ENCODE assay signal across 17 mouse cellular contexts in the genomic region with DNA sequence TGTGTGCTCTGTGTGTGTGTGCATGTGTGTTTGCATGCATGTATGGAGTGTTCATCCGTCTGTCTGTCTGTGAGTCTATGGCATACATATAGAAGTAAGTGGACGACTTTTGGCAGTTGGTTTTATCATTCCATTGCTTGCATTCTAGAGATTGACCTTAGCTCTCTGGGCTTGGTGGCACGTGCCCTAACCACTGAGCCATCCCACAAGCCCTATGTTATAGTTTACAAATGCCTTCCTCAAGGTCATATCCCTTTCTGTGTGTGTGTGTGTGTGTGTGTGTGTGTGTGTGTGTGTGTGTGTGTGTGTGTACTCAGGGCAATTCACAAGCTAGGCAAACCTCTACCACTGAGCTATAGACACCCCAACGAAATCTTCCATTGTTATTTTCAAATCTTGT.
"Had no signal": no experiment of that assay in that cellular context is flagged by ENCODE, and none has a peak within 500 bp of the region (broad histone marks: within the 10 kb centered on the region; RNA-seq: fewer than 3 reads in every experiment).

No protein-coding gene starts in this region.

- H3K27me3 ChIP-seq: midbrain, embryonic 12.5 days; neural tube, embryonic 13.5 days; neural tube, embryonic 15.5 days; stomach, embryonic 15.5 days had no signal

- DNase-seq: lung, adult 18-20 months; lung, embryonic 14.5 days; lung, postnatal 4 days; midbrain, embryonic 14.5 days; right cerebral cortex, adult 18-20 months; right cerebral cortex, postnatal 14 days; thymus, adult 2 months; thymus, postnatal 25 days; thymus, postnatal 4 days had no signal

- H3K4me1 ChIP-seq: neural tube, embryonic 13.5 days; neural tube, embryonic 15.5 days; stomach, embryonic 15.5 days had no signal

- H3K4me2 ChIP-seq: lung, embryonic 14.5 days; midbrain, embryonic 12.5 days; neural tube, embryonic 13.5 days; neural tube, embryonic 15.5 days; stomach, embryonic 15.5 days had no signal

- H3K9me3 ChIP-seq: midbrain, embryonic 10.5 days; midbrain, embryonic 12.5 days; neural tube, embryonic 13.5 days; neural tube, embryonic 15.5 days; stomach, embryonic 15.5 days had no signal

- H3K36me3 ChIP-seq: midbrain, embryonic 10.5 days; midbrain, embryonic 12.5 days; neural tube, embryonic 13.5 days; neural tube, embryonic 15.5 days; stomach, embryonic 15.5 days had no signal

- H3K27ac ChIP-seq: midbrain, embryonic 10.5 days; midbrain, embryonic 12.5 days; neural tube, embryonic 13.5 days; neural tube, embryonic 15.5 days; stomach, embryonic 15.5 days; stomach, postnatal 0 days had no signal

- ATAC-seq: midbrain, embryonic 16.5 days had no signal

- H3K4me3 ChIP-seq: midbrain, embryonic 10.5 days; midbrain, embryonic 12.5 days; myocyte; neural tube, embryonic 13.5 days; neural tube, embryonic 15.5 days; stomach, embryonic 15.5 days had no signal

- H3K9ac ChIP-seq: lung, embryonic 14.5 days; midbrain, embryonic 12.5 days; neural tube, embryonic 13.5 days; neural tube, embryonic 15.5 days; stomach, embryonic 15.5 days had no signal
